Mouse (Mus musculus) liver, adult 2 months (tissue): ENCODE data around the gene Sat2. TPM values are rescaled to one million over a fixed set of nuclear protein-coding genes. Genes with fewer than 3 reads are reported as not detected.

Experiments
- DNase-seq: peaks from one replicate; pipeline ENCODE4 v3.0.0-alpha.2; 2011; ENCODE audit warnings: low read depth, low spot score; ENCODE audit errors: extremely low read depth
- H3K27ac ChIP-seq: fragments of 200-500 bp; replicated peaks from 2 replicates; pipeline ENCODE4 v1.5.1; 2012; ENCODE audit warnings: low read depth, mild to moderate bottlenecking, control low read depth, inconsistent platforms, low read length; ENCODE audit not compliant: insufficient read depth
- H3K27me3 ChIP-seq: fragments of 200-500 bp; 2 replicates; pipeline ENCODE4 v1.6.1; 2012; ENCODE audit warnings: mild to moderate bottlenecking, moderate library complexity, low read length, inconsistent platforms; ENCODE audit not compliant: control insufficient read depth, insufficient read depth
- H3K36me3 ChIP-seq: fragments of 200-500 bp; 2 replicates; pipeline ENCODE4 v1.6.1; 2012; ENCODE audit warnings: low read length, inconsistent platforms; ENCODE audit not compliant: control insufficient read depth, insufficient read depth
- H3K4me1 ChIP-seq: fragments of 200-500 bp; 2 replicates; pipeline ENCODE4 v1.6.1; 2011; ENCODE audit warnings: low read length; ENCODE audit not compliant: control insufficient read depth, insufficient read depth
- H3K4me3 ChIP-seq: fragments of 200-500 bp; 2 replicates; pipeline ENCODE4 v1.5.1; 2011; ENCODE audit warnings: low read depth, mild to moderate bottlenecking, control low read depth, low read length, moderate library complexity; ENCODE audit not compliant: insufficient read depth
- H3K79me2 ChIP-seq: fragments of 200-500 bp; 2 replicates; pipeline ENCODE4 v1.6.1; 2012; ENCODE audit warnings: inconsistent platforms, mild to moderate bottlenecking, low read length, moderate library complexity; ENCODE audit not compliant: control insufficient read depth, insufficient read depth
- H3K9ac ChIP-seq: fragments of 200-500 bp; 2 replicates; pipeline ENCODE4 v1.6.1; 2012; ENCODE audit warnings: low read depth, mild to moderate bottlenecking, control low read depth, inconsistent platforms, low read length
- CTCF ChIP-seq: fragments of 200-500 bp; IDR thresholded peaks from 2 replicates; pipeline ENCODE4 v1.5.1; 2011; ENCODE audit warnings: low read depth, low read length, control low read depth
- POLR2A ChIP-seq: fragments of 200-500 bp; IDR thresholded peaks from 2 replicates; pipeline ENCODE4 v1.6.1; 2011; ENCODE audit warnings: low read length, control low read depth; ENCODE audit not compliant: insufficient read depth; ENCODE audit errors: extremely low read depth
- WGBS: fragments of 180-500 bp; shearing (Covaris S2); methylation state at CpG from one replicate; pipeline ENCODE4 v1.1.7; 2018; 5-methylcytosine and 5-hydroxymethylcytosine counted together
- polyA plus RNA-seq: library from polyadenylated mRNA; depleted of rRNA; stranded (reverse); fragments of >200 nt; gene quantifications from 2 replicates; pipeline ENCODE4 v1.2.3, GENCODE M21; 2012
- total RNA-seq: library from RNA; depleted of rRNA; stranded (reverse); fragments of >200 nt; gene quantifications from 2 replicates; pipeline ENCODE4 v1.2.3, GENCODE M21; 2014

The Sat2 gene
- total and polyA plus RNA-seq, 2 experiments: 12.8 to 19.4 TPM

DNA sequence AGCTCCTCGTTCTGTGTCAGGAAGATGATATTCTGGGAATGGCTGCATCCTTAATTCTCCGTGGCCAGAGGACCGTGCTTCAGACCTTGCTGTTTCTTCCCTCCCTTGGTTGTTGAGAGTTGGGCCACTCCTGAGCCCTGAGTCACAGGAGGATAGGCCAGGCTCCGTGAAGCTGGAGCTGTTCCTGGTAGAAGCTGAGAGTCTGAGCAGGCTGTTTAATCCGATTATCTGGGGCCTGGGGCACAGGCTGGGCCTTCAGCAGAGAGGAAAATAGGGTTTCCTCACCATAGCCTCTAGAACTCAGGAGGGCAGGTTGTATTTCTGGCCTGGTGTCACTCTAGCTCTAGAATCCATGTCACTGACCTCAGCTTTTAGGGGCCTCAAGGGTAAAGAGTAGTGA, 31.6 kb downstream of the Sat2 start:
- no peaks in the 10 kb centered on the region for H3K79me2 ChIP-seq
- H3K9ac ChIP-seq: no peak overlapping the region
- H3K4me1 ChIP-seq: no peaks in the 10 kb centered on the region
- no peak for DNase-seq
- H3K4me3 ChIP-seq: no peak overlapping the region
- no peak overlapping the region for H3K27ac ChIP-seq
- H3K36me3 ChIP-seq: peaks cover 35% of the 10 kb centered on the region
- H3K27me3 ChIP-seq: no peaks in the 10 kb centered on the region
- TF ChIP-seq CTCF (no peak), POLR2A (no peak)
- 78% methylated on average over 5 of the region's 5 CpGs for WGBS

DNA sequence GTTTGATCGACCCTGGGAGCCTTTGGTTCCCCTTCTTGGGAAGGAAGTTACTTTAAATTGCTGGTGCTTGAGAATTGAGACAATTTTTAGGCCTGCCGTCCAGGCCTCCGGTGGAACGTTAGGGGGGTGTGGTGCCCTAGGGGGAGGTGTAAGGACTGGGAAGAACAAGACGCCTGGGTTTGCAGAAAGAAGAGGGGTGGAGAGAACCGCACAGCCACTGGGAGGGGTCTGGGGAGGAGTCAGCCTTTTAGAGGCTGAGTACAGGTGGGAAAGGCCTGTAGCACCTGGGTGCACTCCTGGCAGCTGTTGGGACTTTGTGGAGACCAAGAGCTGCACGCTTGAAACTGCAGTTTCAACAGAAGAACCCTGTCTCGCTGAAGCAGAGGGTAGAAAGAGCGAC, 32.9 kb downstream of the Sat2 start:
- no peak for DNase-seq
- no peak for TF ChIP-seq POLR2A
- H3K27ac ChIP-seq: no peak overlapping the region
- H3K36me3 ChIP-seq: peaks cover 27% of the 10 kb centered on the region
- no peaks in the 10 kb centered on the region for H3K4me1 ChIP-seq
- no peak overlapping the region for H3K4me3 ChIP-seq
- no peak overlapping the region for H3K9ac ChIP-seq
- no peaks in the 10 kb centered on the region for H3K27me3 ChIP-seq
- no peaks in the 10 kb centered on the region for H3K79me2 ChIP-seq
- 57% methylated on average over 9 of the region's 9 CpGs for WGBS

DNA sequence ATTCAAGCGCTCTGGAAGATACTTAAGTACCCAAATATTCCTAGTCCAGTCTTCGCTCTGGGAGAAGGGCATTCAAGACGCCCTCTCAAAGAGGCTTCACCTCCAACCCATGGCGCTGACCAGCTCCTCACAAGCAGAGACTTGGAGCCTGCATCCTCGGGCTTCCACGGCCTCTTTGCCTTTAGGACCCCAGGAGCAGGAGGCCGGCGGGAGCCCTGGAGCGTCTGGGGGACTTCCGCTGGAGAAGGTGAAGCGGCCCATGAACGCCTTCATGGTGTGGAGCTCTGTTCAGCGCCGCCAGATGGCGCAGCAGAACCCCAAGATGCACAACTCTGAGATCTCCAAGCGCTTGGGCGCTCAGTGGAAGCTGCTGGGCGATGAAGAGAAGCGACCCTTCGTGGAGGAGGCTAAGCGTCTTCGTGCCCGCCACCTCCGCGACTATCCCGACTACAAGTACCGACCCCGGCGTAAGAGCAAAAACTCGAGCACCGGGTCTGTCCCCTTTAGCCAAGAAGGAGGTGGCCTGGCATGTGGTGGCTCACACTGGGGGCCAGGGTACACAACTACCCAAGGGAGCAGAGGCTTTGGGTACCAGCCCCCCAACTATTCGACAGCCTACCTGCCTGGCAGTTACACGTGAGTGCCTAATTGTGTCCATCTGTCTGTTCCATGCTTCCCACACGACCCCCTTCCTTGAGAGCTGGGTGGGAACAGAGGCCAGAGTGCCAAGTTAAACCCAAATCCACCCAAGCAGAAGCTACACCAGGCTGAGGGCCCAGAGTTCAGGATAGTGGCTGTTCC, 33.6 kb downstream of the Sat2 start, which contains the start of gene Sox15:
Gene Sox15 (plus strand): TSS at position 51 of the 801 bp plus-strand sequence.
- H3K4me3 ChIP-seq: no peak within 1 kb of the TSS
- no peak for DNase-seq
- H3K27ac ChIP-seq: no peak within 1 kb of the TSS
- no peaks in the 10 kb centered on the region for H3K27me3 ChIP-seq
- no peak within 1 kb of the TSS for H3K9ac ChIP-seq
- H3K36me3 ChIP-seq: peaks cover 20% of the 10 kb centered on the region
- H3K79me2 ChIP-seq: no peaks in the 10 kb centered on the region
- TF ChIP-seq POLR2A (no peak), CTCF (peak; percentile 71)
- H3K4me1 ChIP-seq: no peaks in the 10 kb centered on the region
- WGBS: 58% methylated on average over 34 of the region's 34 CpGs

DNA sequence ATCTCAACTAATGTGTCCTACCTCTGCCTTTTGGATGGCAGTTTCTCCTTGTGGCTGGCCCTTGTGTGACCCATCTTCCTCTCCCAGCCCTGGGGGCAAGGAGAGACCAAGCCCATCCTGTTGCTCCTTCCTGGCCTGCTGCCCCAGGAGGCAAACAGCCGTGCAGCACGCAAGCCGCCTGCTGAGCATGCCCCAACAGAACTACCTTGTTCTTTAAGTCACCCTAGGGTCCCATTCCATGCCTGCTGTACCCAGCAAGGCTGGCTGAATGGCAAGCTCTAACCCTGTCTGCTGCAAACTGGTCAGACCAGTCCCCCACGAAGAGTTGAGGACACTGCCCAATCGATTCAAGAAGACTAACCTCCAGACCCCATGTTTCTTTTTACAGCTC, 34.2 kb downstream of the Sat2 start:
- H3K4me3 ChIP-seq: no peak overlapping the region
- no peak overlapping the region for H3K27ac ChIP-seq
- H3K9ac ChIP-seq: no peak overlapping the region
- no peaks in the 10 kb centered on the region; the same call in 1 of the 2 replicates for H3K79me2 ChIP-seq
- DNase-seq: no peak
- peaks cover 14% of the 10 kb centered on the region for H3K36me3 ChIP-seq
- TF ChIP-seq CTCF (no peak), POLR2A (no peak)
- 77% methylated on average over 5 of the region's 5 CpGs for WGBS
- no peaks in the 10 kb centered on the region for H3K27me3 ChIP-seq
- H3K4me1 ChIP-seq: no peaks in the 10 kb centered on the region

- WGBS: 81% methylated on average over 10 of the region's 10 CpGs
- no peak overlapping the region for H3K9ac ChIP-seq
- no peak overlapping the region for H3K27ac ChIP-seq
Measured at GRCm38 (mm10) chr11:69656617-69657461, 35.0 kb downstream of the Sat2 start.

More at GRCm38 (mm10) chr11:69656617-69657461, 35.0 kb downstream of the Sat2 start:
- Histone ChIP-seq H3K79me2 (no peaks in the 10 kb centered on the region; the same call in 1 of the 2 replicates), H3K4me1 (peaks cover 5% of the 10 kb centered on the region), H3K4me3 (no peak overlapping the region), H3K27me3 (no peaks in the 10 kb centered on the region), H3K36me3 (peaks cover 8% of the 10 kb centered on the region; the same call in 1 of the 2 replicates)
- TF ChIP-seq CTCF (peak; percentile 67), POLR2A (no peak)
- no peak for DNase-seq
